Mouse (Mus musculus) kidney, adult 2 months (tissue): ENCODE measurements at regions not wholly inside any gene's neighbourhood (a gene's known extent, or its start where the extent isn't known, plus 50 kb on each side); places are given as distances from the start of the nearest gene placed in this dataset.

Experiments used
- DNase-seq: peaks from one replicate; pipeline ENCODE4 v3.0.0; 2021
- H3K27ac ChIP-seq: fragments of 200-500 bp; 2 replicates; pipeline ENCODE4 v1.5.1; 2012; ENCODE audit warnings: low read depth, low read length, control low read depth, inconsistent platforms; ENCODE audit not compliant: insufficient read depth
- H3K27me3 ChIP-seq: fragments of 200-500 bp; replicated peaks from 2 replicates; pipeline ENCODE4 v1.6.1; 2012; ENCODE audit warnings: mild to moderate bottlenecking, moderate library complexity, low read length, inconsistent platforms; ENCODE audit not compliant: control insufficient read depth, insufficient read depth
- H3K36me3 ChIP-seq: fragments of 200-500 bp; 2 replicates; pipeline ENCODE4 v1.6.1; 2012; ENCODE audit warnings: mild to moderate bottlenecking, moderate library complexity, low read length, inconsistent platforms; ENCODE audit not compliant: control insufficient read depth, insufficient read depth
- H3K4me1 ChIP-seq: fragments of 200-500 bp; 2 replicates; pipeline ENCODE4 v1.6.1; 2011; ENCODE audit warnings: low read length; ENCODE audit not compliant: control insufficient read depth, insufficient read depth
- H3K4me3 ChIP-seq: fragments of 200-500 bp; 2 replicates; pipeline ENCODE4 v1.5.1; 2011; ENCODE audit warnings: mild to moderate bottlenecking, low read depth, low read length, control low read depth; ENCODE audit not compliant: insufficient read depth
- CTCF ChIP-seq: fragments of 200-500 bp; conservative IDR thresholded peaks from 2 replicates; pipeline ENCODE4 v1.5.1; 2011; ENCODE audit warnings: low read depth, mild to moderate bottlenecking, control low read depth, low read length, moderate library complexity, mixed read lengths; ENCODE audit not compliant: insufficient read depth, insufficient read length
- POLR2A ChIP-seq: fragments of 200-500 bp; IDR thresholded peaks from one replicate; pipeline ENCODE4 v1.6.1; 2011; ENCODE audit warnings: low read depth, low read length, control low read depth
- WGBS: fragments of 180-500 bp; shearing (Covaris S2); methylation state at CpG from one replicate; pipeline ENCODE4 v1.1.7; 2018; 5-methylcytosine and 5-hydroxymethylcytosine counted together

GRCm38 (mm10) chr9:120860969-120861595 is 67.9 kb upstream of the Ctnnb1 start:
- DNase-seq: no peak
- WGBS: 88% methylated on average over 8 of the region's 8 CpGs
- Histone ChIP-seq H3K4me3 (no peak overlapping the region), H3K27ac (no peak overlapping the region), H3K36me3 (no peaks in the 10 kb centered on the region), H3K27me3 (no peaks in the 10 kb centered on the region), H3K4me1 (no peaks in the 10 kb centered on the region)
- TF ChIP-seq CTCF: no peak
- TF ChIP-seq POLR2A: no peak

GRCm38 (mm10) chr9:120861788-120862345 is 67.1 kb upstream of the Ctnnb1 start:
- H3K4me3 ChIP-seq: no peak overlapping the region
- H3K4me1 ChIP-seq: no peaks in the 10 kb centered on the region
- H3K27me3 ChIP-seq: no peaks in the 10 kb centered on the region
- no peak for TF ChIP-seq CTCF
- no peak for TF ChIP-seq POLR2A
- no peak overlapping the region for H3K27ac ChIP-seq
- H3K36me3 ChIP-seq: no peaks in the 10 kb centered on the region
- DNase-seq: no peak
- 85% methylated on average over 12 of the region's 12 CpGs for WGBS

DNA sequence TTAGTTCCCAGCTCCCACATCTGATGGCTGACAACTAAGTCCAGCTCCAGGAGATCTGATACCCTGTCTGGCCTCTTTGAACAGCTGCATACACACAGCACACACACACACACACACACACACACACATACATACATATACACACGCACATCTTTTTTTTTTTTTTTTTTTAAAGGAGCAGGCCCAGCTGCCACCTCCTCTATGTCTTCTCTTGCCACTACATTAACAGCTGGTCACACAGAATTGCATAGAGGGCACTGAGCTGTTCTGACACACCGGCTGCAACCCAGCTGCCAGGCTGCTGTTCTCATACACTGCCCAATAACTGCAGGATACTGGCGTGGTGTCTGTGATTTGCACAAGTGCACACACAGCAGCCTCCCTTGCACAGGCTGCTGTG is 64.6 kb upstream of the Ctnnb1 start:
- DNase-seq: no peak
- 77% methylated on average over 3 of the region's 3 CpGs for WGBS
- Histone ChIP-seq H3K4me1 (peaks cover 2% of the 10 kb centered on the region; the same call in 1 of the 2 replicates), H3K36me3 (no peaks in the 10 kb centered on the region), H3K27me3 (no peaks in the 10 kb centered on the region), H3K4me3 (no peak overlapping the region), H3K27ac (no peak overlapping the region)
- TF ChIP-seq CTCF: no peak
- no peak for TF ChIP-seq POLR2A

GRCm38 (mm10) chr9:120866251-120866650 is 62.8 kb upstream of the Ctnnb1 start:
- no peaks in the 10 kb centered on the region for H3K36me3 ChIP-seq
- TF ChIP-seq POLR2A (no peak), CTCF (no peak)
- H3K27me3 ChIP-seq: no peaks in the 10 kb centered on the region
- WGBS: 73% methylated on average over 5 of the region's 5 CpGs
- no peak overlapping the region for H3K27ac ChIP-seq
- peaks cover 6% of the 10 kb centered on the region for H3K4me1 ChIP-seq
- H3K4me3 ChIP-seq: no peak overlapping the region
- DNase-seq: no peak

DNA sequence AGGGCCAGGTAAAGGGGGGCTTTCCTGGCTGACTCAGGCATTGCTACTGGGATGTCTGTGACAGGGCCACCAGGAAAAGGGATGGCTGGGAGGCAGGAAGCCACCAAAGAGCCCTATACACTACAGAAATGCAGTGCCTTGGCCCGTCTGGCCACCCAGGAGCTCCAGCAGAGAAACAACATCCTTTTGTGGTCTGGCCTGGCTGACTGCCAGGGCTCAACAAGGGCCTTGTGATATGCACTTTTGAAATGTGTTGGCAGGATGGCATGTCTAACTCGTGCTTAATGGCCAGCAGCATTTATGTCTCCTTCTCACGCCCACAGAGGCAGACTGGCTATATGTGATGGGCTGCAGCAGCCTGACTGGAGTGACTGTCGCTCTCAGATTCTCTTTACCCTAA is 62.3 kb upstream of the Ctnnb1 start:
- peak; percentile 31 for DNase-seq
- H3K36me3 ChIP-seq: no peaks in the 10 kb centered on the region
- no peak overlapping the region for H3K4me3 ChIP-seq
- H3K4me1 ChIP-seq: peaks cover 6% of the 10 kb centered on the region
- no peak for TF ChIP-seq POLR2A
- TF ChIP-seq CTCF: no peak
- no peak overlapping the region for H3K27ac ChIP-seq
- WGBS: 64% methylated on average over 4 of the region's 4 CpGs
- no peaks in the 10 kb centered on the region for H3K27me3 ChIP-seq

DNA sequence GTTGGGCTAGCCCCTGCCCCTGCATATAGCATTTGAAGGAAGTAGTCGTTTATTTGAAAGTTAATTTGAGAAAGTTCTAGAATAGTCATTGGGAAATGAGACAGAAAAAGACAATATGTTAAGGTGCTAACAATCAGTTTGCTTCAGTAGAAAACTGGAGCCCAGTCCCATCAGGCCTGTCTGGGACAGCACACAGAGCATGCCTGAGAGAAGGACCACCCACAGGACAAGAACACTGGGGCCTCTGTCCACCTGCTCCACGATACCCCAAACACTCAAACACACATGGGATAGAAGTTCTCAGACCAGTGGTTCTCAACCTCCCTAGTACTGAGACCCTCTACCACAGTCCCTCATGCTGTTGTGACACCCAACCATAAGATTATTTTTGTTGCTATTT is 61.2 kb upstream of the Ctnnb1 start:
- Histone ChIP-seq H3K36me3 (no peaks in the 10 kb centered on the region), H3K27ac (no peak overlapping the region), H3K4me1 (peaks cover 6% of the 10 kb centered on the region), H3K27me3 (no peaks in the 10 kb centered on the region), H3K4me3 (no peak overlapping the region)
- TF ChIP-seq POLR2A (no peak), CTCF (no peak)
- 94% methylated on average over 2 of the region's 2 CpGs for WGBS
- no peak for DNase-seq

DNA sequence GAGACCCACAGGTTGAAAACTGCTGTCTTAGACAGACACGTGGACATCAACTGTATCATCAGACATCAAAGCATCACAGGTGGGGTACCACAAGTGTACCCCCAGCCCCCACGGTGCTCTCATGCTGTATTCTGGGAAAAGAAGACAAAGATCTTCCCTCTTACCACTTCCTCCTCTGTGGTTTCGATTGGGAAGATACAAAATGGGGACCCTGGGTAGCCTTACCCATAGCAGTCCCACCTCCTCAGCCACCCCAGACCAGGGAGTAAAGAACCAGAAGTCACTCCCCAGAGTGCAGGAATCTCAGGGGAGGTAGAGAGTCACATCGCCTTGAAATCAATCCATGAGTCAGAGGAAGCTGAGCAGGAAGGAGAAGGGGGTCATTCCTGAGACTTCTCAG is 60.7 kb upstream of the Ctnnb1 start:
- H3K27me3 ChIP-seq: no peaks in the 10 kb centered on the region
- H3K36me3 ChIP-seq: no peaks in the 10 kb centered on the region
- no peak overlapping the region for H3K4me3 ChIP-seq
- TF ChIP-seq CTCF: no peak
- no peak for TF ChIP-seq POLR2A
- DNase-seq: no peak
- H3K4me1 ChIP-seq: peaks cover 6% of the 10 kb centered on the region
- H3K27ac ChIP-seq: no peak overlapping the region
- WGBS: 74% methylated on average over 4 of the region's 4 CpGs
